Mouse (Mus musculus) frontal cortex, postnatal 14 days (tissue): ENCODE measurements at regions not wholly inside any gene's neighbourhood (a gene's known extent, or its start where the extent isn't known, plus 50 kb on each side); places are given as distances from the start of the nearest gene placed in this dataset.
"Not testable (repeated sequence)": the region's sequence is repeated elsewhere in the genome, so short reads cannot be mapped to it uniquely, and the experiment has no call there.

Source experiments
- DNase-seq, 2 experiments: peaks; one replicate each; pipeline ENCODE4 v3.0.0; 2022; ENCODE audit warnings: low spot score in 2 of 2

- DNase-seq, result no peak
These were observed 301.7 kb upstream of the Cntn5 start for GRCm38 (mm10) chr9:11206267-11206666.

GRCm38 (mm10) chr9:11192183-11192582 lies 287.6 kb upstream of the Cntn5 start:
- DNase-seq, result no peak

GRCm38 (mm10) chr9:11145799-11146198 lies 241.2 kb upstream of the Cntn5 start:
- no peak for DNase-seq

- DNase-seq, result no peak
These were observed 222.3 kb upstream of the Cntn5 start for GRCm38 (mm10) chr9:11126833-11127232.

- no peak for DNase-seq
These were observed 214.6 kb upstream of the Cntn5 start for GRCm38 (mm10) chr9:11119153-11119552.

- not testable (repeated sequence) for DNase-seq
These were observed 203.3 kb upstream of the Cntn5 start for GRCm38 (mm10) chr9:11107828-11108227.

- not testable (repeated sequence) for DNase-seq
These were observed 202.6 kb upstream of the Cntn5 start for GRCm38 (mm10) chr9:11107212-11107611.

- no peak for DNase-seq
These were observed 201.7 kb upstream of the Cntn5 start for GRCm38 (mm10) chr9:11106268-11106667.

- DNase-seq, result no peak
These were observed 198.9 kb upstream of the Cntn5 start for GRCm38 (mm10) chr9:11103448-11103847.

- DNase-seq, result no peak
These were observed 188.3 kb upstream of the Cntn5 start for GRCm38 (mm10) chr9:11092874-11093273.

- not testable (repeated sequence) for DNase-seq
These were observed 162.6 kb upstream of the Cntn5 start for GRCm38 (mm10) chr9:11067125-11067524.

GRCm38 (mm10) chr9:11062856-11063255 lies 158.3 kb upstream of the Cntn5 start:
- no peak for DNase-seq
